Mouse (Mus musculus) bone marrow, adult 2 months (tissue): ENCODE measurements around the gene Cdc16.

ENCODE experiments used
- CTCF ChIP-seq: fragments of 200-500 bp; IDR thresholded peaks from 2 replicates; pipeline ENCODE4 v1.5.1; 2011; ENCODE audit warnings: low read length, control low read depth; ENCODE audit not compliant: control insufficient read depth, insufficient read depth
- POLR2A ChIP-seq: fragments of 200-500 bp; IDR thresholded peaks from 2 replicates; pipeline ENCODE4 v1.6.1; 2011; ENCODE audit warnings: low read depth, mild to moderate bottlenecking, control low read depth, low read length, borderline replicate concordance; ENCODE audit not compliant: control insufficient read depth

DNA sequence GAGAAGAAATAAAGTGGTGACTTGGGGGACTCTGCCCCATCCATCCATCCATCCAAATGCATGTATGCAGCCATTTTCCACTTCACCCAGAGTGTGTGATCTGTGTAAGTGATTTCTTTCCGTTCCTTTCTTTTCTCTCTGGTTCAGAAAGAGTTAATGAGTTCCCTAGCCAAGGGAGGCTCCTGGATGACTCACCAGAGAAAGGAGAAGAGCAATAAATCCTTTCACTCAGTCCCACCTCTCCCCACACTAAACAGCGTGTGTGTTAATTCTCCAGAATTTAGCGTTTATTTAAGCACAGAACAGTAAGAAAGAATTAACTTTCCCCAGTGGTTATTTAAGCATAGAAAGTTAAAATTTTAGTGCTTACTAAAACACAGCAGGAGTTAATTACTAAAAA lies 9.8 kb upstream of the Cdc16 start:
- TF ChIP-seq CTCF, result no peak
- no peak for TF ChIP-seq POLR2A
